Mouse (Mus musculus): ENCODE measurements around the gene Gpr152. TPM values are rescaled to one million over a fixed set of nuclear protein-coding genes. Genes with fewer than 3 reads are reported as not detected.
A peak's percentile ranks its signal among the peaks of the same experiment; 100 is the strongest.

The Gpr152 gene
- polyA plus RNA-seq (2012): 0.01 TPM in 1 of 2 replicates, not detected in the other

DNA sequence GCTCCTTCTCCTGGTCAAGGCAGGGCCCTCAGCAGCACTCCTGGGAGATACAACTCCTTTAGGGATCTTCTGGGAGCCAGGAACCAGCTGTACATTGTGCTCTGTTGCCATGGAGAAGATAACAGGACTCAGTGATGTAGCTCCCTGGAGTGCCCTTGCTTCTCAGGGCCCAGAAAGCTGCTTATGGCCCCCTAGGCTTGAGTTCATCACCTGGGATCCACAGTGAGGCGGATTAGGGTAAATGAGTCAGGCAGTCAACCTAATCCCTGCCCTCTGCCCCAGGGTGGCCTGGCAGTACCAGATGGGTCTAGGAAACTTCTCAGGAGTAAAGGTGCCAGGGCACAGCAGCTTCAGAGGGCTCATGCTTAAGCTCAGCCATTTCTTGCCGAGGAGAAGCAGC lies at the start of gene Gpr152:
Gene Gpr152, plus strand, starts transcription at position 342 of the 400 bp plus-strand sequence.
- H3K4me1 ChIP-seq (ENCODE audit: control insufficient read depth): peaks cover 27% of the 10 kb centered on the region
- H3K36me3 ChIP-seq (ENCODE audit: control insufficient read depth): peaks cover 3% of the 10 kb centered on the region
- H3K4me3 ChIP-seq (replicated peaks): no peak within 1 kb of the TSS
- TF ChIP-seq TAL1 (IDR thresholded peaks at IDR 0.05; ENCODE audit: low read length) (no peak), GATA1 (IDR thresholded peaks at IDR 0.05; ENCODE audit: low read length) (no peak)
- no peaks in the 10 kb centered on the region for H3K9me3 ChIP-seq (ENCODE audit: control insufficient read depth, low read length)
- peaks cover 31% of the 10 kb centered on the region for H3K27me3 ChIP-seq (ENCODE audit: control insufficient read depth)

GRCm38 (mm10) chr19:4090446-4090845 lies 49.1 kb upstream of the Gpr152 start:
- no peaks in the 10 kb centered on the region for H3K36me3 ChIP-seq (ENCODE audit: control insufficient read depth)
- no peak for TF ChIP-seq TAL1 (IDR thresholded peaks at IDR 0.05; ENCODE audit: low read length)
- TF ChIP-seq GATA1 (IDR thresholded peaks at IDR 0.05; ENCODE audit: low read length): no peak
- H3K27me3 ChIP-seq (ENCODE audit: control insufficient read depth): peaks cover 32% of the 10 kb centered on the region
- H3K4me3 ChIP-seq (replicated peaks): no peak overlapping the region
- H3K9me3 ChIP-seq (ENCODE audit: control insufficient read depth, low read length): no peaks in the 10 kb centered on the region
- peaks cover 14% of the 10 kb centered on the region for H3K4me1 ChIP-seq (ENCODE audit: control insufficient read depth)

DNA sequence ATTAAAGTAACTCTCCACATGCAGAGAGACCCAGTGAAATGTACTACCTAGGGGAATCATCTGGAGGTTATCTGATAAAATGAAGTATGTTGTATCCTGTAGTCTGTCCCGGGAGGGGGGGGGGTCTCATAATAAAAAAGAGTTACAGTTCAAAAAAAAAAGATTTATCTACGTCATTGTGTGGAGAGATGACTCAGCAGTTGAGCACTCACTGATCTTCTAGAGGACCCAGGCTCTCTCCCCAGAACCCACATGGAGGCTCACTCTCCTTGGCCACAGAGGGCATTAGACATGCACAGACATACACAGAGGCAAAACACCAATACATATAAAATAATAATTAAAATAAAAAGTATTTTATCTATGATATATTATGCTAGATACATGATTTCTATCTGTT lies 48.2 kb upstream of the Gpr152 start:
- Histone ChIP-seq H3K4me1 (ENCODE audit: control insufficient read depth) (peaks cover 21% of the 10 kb centered on the region), H3K9me3 (ENCODE audit: control insufficient read depth, low read length) (no peaks in the 10 kb centered on the region), H3K36me3 (ENCODE audit: control insufficient read depth) (no peaks in the 10 kb centered on the region), H3K4me3 (replicated peaks) (no peak overlapping the region), H3K27me3 (ENCODE audit: control insufficient read depth) (peaks cover 25% of the 10 kb centered on the region)
- TF ChIP-seq TAL1 (IDR thresholded peaks at IDR 0.05; ENCODE audit: low read length) (no peak), GATA1 (IDR thresholded peaks at IDR 0.05; ENCODE audit: low read length) (no peak)

GRCm38 (mm10) chr19:4092750-4093149 lies 46.8 kb upstream of the Gpr152 start:
- peaks cover 32% of the 10 kb centered on the region for H3K4me1 ChIP-seq (ENCODE audit: control insufficient read depth)
- H3K9me3 ChIP-seq (ENCODE audit: control insufficient read depth, low read length): no peaks in the 10 kb centered on the region
- no peak for TF ChIP-seq GATA1 (IDR thresholded peaks at IDR 0.05; ENCODE audit: low read length)
- TF ChIP-seq TAL1 (IDR thresholded peaks at IDR 0.05; ENCODE audit: low read length): no peak
- peaks cover 20% of the 10 kb centered on the region for H3K27me3 ChIP-seq (ENCODE audit: control insufficient read depth)
- H3K4me3 ChIP-seq (replicated peaks): no peak overlapping the region
- no peaks in the 10 kb centered on the region for H3K36me3 ChIP-seq (ENCODE audit: control insufficient read depth)

GRCm38 (mm10) chr19:4093772-4094171 lies 45.8 kb upstream of the Gpr152 start:
- no peak overlapping the region for H3K4me3 ChIP-seq (replicated peaks)
- TF ChIP-seq TAL1 (IDR thresholded peaks at IDR 0.05; ENCODE audit: low read length): no peak
- no peak for TF ChIP-seq GATA1 (IDR thresholded peaks at IDR 0.05; ENCODE audit: low read length)
- peaks cover 35% of the 10 kb centered on the region for H3K4me1 ChIP-seq (ENCODE audit: control insufficient read depth)
- no peaks in the 10 kb centered on the region for H3K9me3 ChIP-seq (ENCODE audit: control insufficient read depth, low read length)
- peaks cover 10% of the 10 kb centered on the region for H3K36me3 ChIP-seq (ENCODE audit: control insufficient read depth)
- peaks cover 13% of the 10 kb centered on the region for H3K27me3 ChIP-seq (ENCODE audit: control insufficient read depth)

GRCm38 (mm10) chr19:4094348-4094747 lies 45.2 kb upstream of the Gpr152 start:
- Histone ChIP-seq H3K27me3 (ENCODE audit: control insufficient read depth) (peaks cover 7% of the 10 kb centered on the region), H3K4me1 (ENCODE audit: control insufficient read depth) (peaks cover 41% of the 10 kb centered on the region), H3K4me3 (replicated peaks) (no peak overlapping the region), H3K36me3 (ENCODE audit: control insufficient read depth) (peaks cover 14% of the 10 kb centered on the region), H3K9me3 (ENCODE audit: control insufficient read depth, low read length) (no peaks in the 10 kb centered on the region)
- no peak for TF ChIP-seq TAL1 (IDR thresholded peaks at IDR 0.05; ENCODE audit: low read length)

- TF ChIP-seq GATA1 (IDR thresholded peaks at IDR 0.05; ENCODE audit: low read length) (no peak), TAL1 (IDR thresholded peaks at IDR 0.05; ENCODE audit: low read length) (no peak)
- peaks cover 45% of the 10 kb centered on the region for H3K4me1 ChIP-seq (ENCODE audit: control insufficient read depth)
- H3K27me3 ChIP-seq (ENCODE audit: control insufficient read depth): peaks cover 9% of the 10 kb centered on the region
- peaks cover 14% of the 10 kb centered on the region for H3K36me3 ChIP-seq (ENCODE audit: control insufficient read depth)
- no peaks in the 10 kb centered on the region for H3K9me3 ChIP-seq (ENCODE audit: control insufficient read depth, low read length)
- no peak overlapping the region for H3K4me3 ChIP-seq (replicated peaks)
Observed at GRCm38 (mm10) chr19:4094774-4095303, 44.7 kb upstream of the Gpr152 start.

- peak overlapping the region; percentile 83 for H3K4me3 ChIP-seq (replicated peaks)
- peaks cover 55% of the 10 kb centered on the region for H3K4me1 ChIP-seq (ENCODE audit: control insufficient read depth)
- H3K36me3 ChIP-seq (ENCODE audit: control insufficient read depth): peaks cover 14% of the 10 kb centered on the region
- H3K9me3 ChIP-seq (ENCODE audit: control insufficient read depth, low read length): peaks cover 5% of the 10 kb centered on the region; the same call in 1 of the 2 replicates
- H3K27me3 ChIP-seq (ENCODE audit: control insufficient read depth): peaks cover 14% of the 10 kb centered on the region
- TF ChIP-seq TAL1 (IDR thresholded peaks at IDR 0.05; ENCODE audit: low read length): no peak
- TF ChIP-seq GATA1 (IDR thresholded peaks at IDR 0.05; ENCODE audit: low read length): no peak
Observed at GRCm38 (mm10) chr19:4095802-4096201, 43.8 kb upstream of the Gpr152 start.

GRCm38 (mm10) chr19:4096642-4097440 lies 42.7 kb upstream of the Gpr152 start, which contains the start of gene Cdk2ap2:
Gene Cdk2ap2, plus strand, starts transcription at chr19:4097182.
- peaks cover 58% of the 10 kb centered on the region for H3K4me1 ChIP-seq (ENCODE audit: control insufficient read depth)
- H3K36me3 ChIP-seq (ENCODE audit: control insufficient read depth): peaks cover 14% of the 10 kb centered on the region
- peaks cover 24% of the 10 kb centered on the region for H3K27me3 ChIP-seq (ENCODE audit: control insufficient read depth)
- TF ChIP-seq GATA1 (IDR thresholded peaks at IDR 0.05; ENCODE audit: low read length) (no peak), TAL1 (IDR thresholded peaks at IDR 0.05; ENCODE audit: low read length) (no peak)
- peak within 1 kb of the TSS; percentile 83 for H3K4me3 ChIP-seq (replicated peaks)
- H3K9me3 ChIP-seq (ENCODE audit: control insufficient read depth, low read length): peaks cover 8% of the 10 kb centered on the region; the same call in 1 of the 2 replicates
